Mouse (Mus musculus): ENCODE data around the gene Olfr820. TPM values are rescaled to one million over a fixed set of nuclear protein-coding genes. Genes with fewer than 3 reads are reported as not detected.

Olfr820 gene
- polyA plus RNA-seq, 1 experiment from 2014 or later = not detected

GRCm38 (mm10) chr10:130030048-130030447 lies 17.6 kb downstream of the Olfr820 start, which contains the start of gene Olfr821:
Gene Olfr821, plus strand, starts transcription at chr10:130030348.
- DNase-seq (no peak), ATAC-seq (ENCODE audit: low FRiP score, low TSS enrichment) (no peak)
- H3K9ac ChIP-seq (replicated peaks; ENCODE audit: low read length) = no peak within 1 kb of the TSS
- H3K27me3 ChIP-seq (ENCODE audit: control insufficient read depth, insufficient read depth, low read length) = no peaks in the 10 kb centered on the region
- no peak within 1 kb of the TSS for H3K4me3 ChIP-seq (replicated peaks; ENCODE audit: low read depth, low read length)
- H3K27ac ChIP-seq (replicated peaks; ENCODE audit: low read depth, low read length) = no peak within 1 kb of the TSS
- no peaks in the 10 kb centered on the region for H3K9me3 ChIP-seq (ENCODE audit: control insufficient read depth, low read length)
- no peak within 1 kb of the TSS for H3K4me2 ChIP-seq (ENCODE audit: low read length)
- H3K4me1 ChIP-seq (ENCODE audit: control insufficient read depth, insufficient read depth, low read length) = no peaks in the 10 kb centered on the region
- no peaks in the 10 kb centered on the region for H3K36me3 ChIP-seq (ENCODE audit: control insufficient read depth, insufficient read depth, low read length)

GRCm38 (mm10) chr10:130037096-130037495 lies 24.7 kb downstream of the Olfr820 start:
- no peak for ATAC-seq (ENCODE audit: low FRiP score, low TSS enrichment)
- no peak for DNase-seq
- Histone ChIP-seq H3K27ac (replicated peaks; ENCODE audit: low read depth, low read length) (no peak overlapping the region), H3K9me3 (ENCODE audit: control insufficient read depth, low read length) (no peaks in the 10 kb centered on the region), H3K27me3 (ENCODE audit: control insufficient read depth, insufficient read depth, low read length) (no peaks in the 10 kb centered on the region), H3K4me3 (replicated peaks; ENCODE audit: low read depth, low read length) (no peak overlapping the region), H3K4me1 (ENCODE audit: control insufficient read depth, insufficient read depth, low read length) (no peaks in the 10 kb centered on the region), H3K9ac (replicated peaks; ENCODE audit: low read length) (no peak overlapping the region), H3K4me2 (ENCODE audit: low read length) (no peak overlapping the region), H3K36me3 (ENCODE audit: control insufficient read depth, insufficient read depth, low read length) (no peaks in the 10 kb centered on the region)
- WGBS = 67% methylated on average over 6 of the region's 6 CpGs

Other genes starting within 250 kb of the Olfr820 start
- gene Olfr808, start 247.1 kb upstream of the Olfr820 start, polyA plus RNA-seq (2014; fragmentation: Nextera tagmentation; extraction: Ambion mirVana) = not detected in 2 replicates
- not detected in 2 replicates for gene Olfr809, start 238.0 kb upstream of the Olfr820 start, polyA plus RNA-seq (2014; fragmentation: Nextera tagmentation; extraction: Ambion mirVana)
- gene Olfr810, start 217.7 kb upstream of the Olfr820 start, polyA plus RNA-seq (2014; fragmentation: Nextera tagmentation; extraction: Ambion mirVana) = not detected in 2 replicates
- gene Olfr811, start 208.2 kb upstream of the Olfr820 start, polyA plus RNA-seq (2014; fragmentation: Nextera tagmentation; extraction: Ambion mirVana) = not detected in 2 replicates
- not detected in 2 replicates for gene Olfr812, start 166.5 kb upstream of the Olfr820 start, polyA plus RNA-seq (2014; fragmentation: Nextera tagmentation; extraction: Ambion mirVana)
- not detected in 2 replicates for gene Olfr813, start 157.3 kb upstream of the Olfr820 start, polyA plus RNA-seq (2014; fragmentation: Nextera tagmentation; extraction: Ambion mirVana)
- gene Olfr814, start 132.8 kb upstream of the Olfr820 start, polyA plus RNA-seq (2014; fragmentation: Nextera tagmentation; extraction: Ambion mirVana) = not detected in 2 replicates
- gene Olfr815, start 106.8 kb upstream of the Olfr820 start, polyA plus RNA-seq (2014; fragmentation: Nextera tagmentation; extraction: Ambion mirVana) = not detected in 2 replicates
- not detected in 2 replicates for gene Olfr816, start 97.0 kb upstream of the Olfr820 start, polyA plus RNA-seq (2014; fragmentation: Nextera tagmentation; extraction: Ambion mirVana)
- not detected in 2 replicates for gene Olfr818, start 63.5 kb upstream of the Olfr820 start, polyA plus RNA-seq (2014; fragmentation: Nextera tagmentation; extraction: Ambion mirVana)
- gene Olfr819, start 45.4 kb upstream of the Olfr820 start, polyA plus RNA-seq (2014; fragmentation: Nextera tagmentation; extraction: Ambion mirVana) = not detected in 2 replicates
- not detected in 2 replicates for gene Olfr247, start 36.5 kb upstream of the Olfr820 start, polyA plus RNA-seq (2014; fragmentation: Nextera tagmentation; extraction: Ambion mirVana)
- not detected in 2 replicates for gene Gm10310, start 27.6 kb upstream of the Olfr820 start, polyA plus RNA-seq (2014; fragmentation: Nextera tagmentation; extraction: Ambion mirVana)
- not detected in 2 replicates for gene Olfr821, start 17.7 kb downstream of the Olfr820 start, polyA plus RNA-seq (2014; fragmentation: Nextera tagmentation; extraction: Ambion mirVana)
- gene Olfr822, start 58.6 kb downstream of the Olfr820 start, polyA plus RNA-seq (2014; fragmentation: Nextera tagmentation; extraction: Ambion mirVana) = not detected in 2 replicates
- not detected in 2 replicates for gene Olfr823, start 102.8 kb downstream of the Olfr820 start, polyA plus RNA-seq (2014; fragmentation: Nextera tagmentation; extraction: Ambion mirVana)
- not detected in 2 replicates for gene Olfr824, start 117.4 kb downstream of the Olfr820 start, polyA plus RNA-seq (2014; fragmentation: Nextera tagmentation; extraction: Ambion mirVana)
- gene Olfr825, start 154.1 kb downstream of the Olfr820 start, polyA plus RNA-seq (2014; fragmentation: Nextera tagmentation; extraction: Ambion mirVana) = not detected in 2 replicates
- not detected in 2 replicates for gene Olfr826, start 171.6 kb downstream of the Olfr820 start, polyA plus RNA-seq (2014; fragmentation: Nextera tagmentation; extraction: Ambion mirVana)
- gene Olfr827, start 201.8 kb downstream of the Olfr820 start, polyA plus RNA-seq (2014; fragmentation: Nextera tagmentation; extraction: Ambion mirVana) = not detected in 2 replicates